Mouse (Mus musculus) right cerebral cortex, adult 18-20 months (tissue): ENCODE measurements at regions not wholly inside any gene's neighbourhood (a gene's known extent, or its start where the extent isn't known, plus 50 kb on each side); places are given as distances from the start of the nearest gene placed in this dataset.
"Not testable (repeated sequence)": the region's sequence is repeated elsewhere in the genome, so short reads cannot be mapped to it uniquely, and the experiment has no call there.

Experiments
- DNase-seq: peaks from one replicate; pipeline ENCODE4 v3.0.0; 2022; ENCODE audit warnings: mixed read lengths

DNA sequence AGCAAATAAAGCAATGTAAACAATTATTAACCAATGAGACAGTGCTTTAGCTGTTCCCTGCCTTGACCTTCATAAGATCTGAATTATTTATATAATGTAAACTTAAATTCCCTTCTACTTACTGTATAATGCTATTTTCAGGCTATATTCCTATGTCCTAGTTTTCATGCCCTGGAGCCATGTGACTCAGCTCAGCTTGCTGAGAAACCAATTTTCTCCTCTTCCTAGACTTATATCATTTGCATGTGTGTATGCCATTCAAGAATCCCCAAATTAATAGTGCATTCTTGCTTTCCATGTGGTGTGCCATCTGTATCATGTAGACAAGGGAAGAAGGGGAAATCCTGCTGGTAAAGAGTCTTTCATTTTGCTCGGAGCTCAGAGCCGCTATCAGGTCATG lies 166.7 kb upstream of the Trim24 start:
- DNase-seq = no peak

- no peak for DNase-seq
These were observed 164.9 kb upstream of the Trim24 start for GRCm38 (mm10) chr6:37705733-37706145.

GRCm38 (mm10) chr6:37707671-37708070 lies 162.9 kb upstream of the Trim24 start:
- not testable (repeated sequence) for DNase-seq

- no peak for DNase-seq
These were observed 158.8 kb upstream of the Trim24 start for GRCm38 (mm10) chr6:37711766-37712165.

GRCm38 (mm10) chr6:37713411-37713810 lies 157.2 kb upstream of the Trim24 start:
- DNase-seq = no peak

DNA sequence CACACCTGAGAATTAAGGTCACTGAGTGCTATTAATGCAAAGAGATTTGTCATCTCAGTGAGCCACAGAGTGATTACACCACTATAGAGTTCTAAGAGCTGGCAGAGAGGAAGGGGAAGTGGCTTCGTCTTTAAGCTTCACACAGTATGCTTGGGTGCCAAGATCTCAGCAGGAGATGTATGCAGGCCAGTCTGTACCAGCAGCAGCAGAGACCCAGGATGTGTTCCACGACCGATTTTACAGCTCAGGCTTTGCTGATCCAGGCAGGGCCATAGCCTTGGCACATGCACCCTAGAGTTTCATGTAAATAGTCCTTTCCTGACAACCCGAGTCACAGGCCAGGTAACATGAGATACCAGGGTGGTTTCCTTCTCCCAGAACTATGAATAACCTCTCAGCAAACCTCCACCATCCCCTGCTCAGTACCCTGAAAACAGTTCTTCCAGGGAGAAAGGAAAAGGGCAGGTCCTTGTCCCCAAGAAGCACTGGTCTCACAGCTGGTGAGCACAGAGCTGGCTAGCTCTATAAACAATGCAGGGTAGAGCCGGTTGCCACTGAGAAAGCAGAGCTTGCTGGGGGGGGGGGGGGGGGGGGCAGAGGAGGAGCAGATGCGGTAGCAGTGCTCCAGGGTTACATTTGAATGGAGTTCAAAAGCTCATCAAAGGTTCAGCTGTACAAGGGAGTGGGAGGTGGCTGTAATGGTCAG lies 156.2 kb upstream of the Trim24 start:
- DNase-seq = no peak

GRCm38 (mm10) chr6:37721736-37722135 lies 148.9 kb upstream of the Trim24 start:
- DNase-seq = no peak

DNA sequence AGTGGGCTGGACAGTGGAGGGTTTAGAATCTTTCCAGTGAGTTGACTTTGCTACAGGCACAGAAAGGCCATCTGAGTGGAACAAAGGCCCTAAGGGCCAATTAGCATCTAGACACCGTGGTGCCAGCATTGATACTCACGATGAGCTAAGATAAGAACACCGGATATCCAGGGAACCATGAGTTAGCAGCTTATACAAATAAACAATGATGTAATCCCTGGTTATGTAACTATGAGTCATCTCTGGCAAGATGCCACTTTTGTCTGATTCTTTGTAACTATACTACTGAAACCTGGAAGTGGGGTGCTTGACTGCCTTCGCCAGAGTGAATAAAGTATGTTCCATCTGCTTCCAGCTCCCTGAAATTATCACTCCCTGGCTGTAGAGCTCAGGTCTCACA lies 147.3 kb upstream of the Trim24 start:
- DNase-seq = peak; percentile 14

DNA sequence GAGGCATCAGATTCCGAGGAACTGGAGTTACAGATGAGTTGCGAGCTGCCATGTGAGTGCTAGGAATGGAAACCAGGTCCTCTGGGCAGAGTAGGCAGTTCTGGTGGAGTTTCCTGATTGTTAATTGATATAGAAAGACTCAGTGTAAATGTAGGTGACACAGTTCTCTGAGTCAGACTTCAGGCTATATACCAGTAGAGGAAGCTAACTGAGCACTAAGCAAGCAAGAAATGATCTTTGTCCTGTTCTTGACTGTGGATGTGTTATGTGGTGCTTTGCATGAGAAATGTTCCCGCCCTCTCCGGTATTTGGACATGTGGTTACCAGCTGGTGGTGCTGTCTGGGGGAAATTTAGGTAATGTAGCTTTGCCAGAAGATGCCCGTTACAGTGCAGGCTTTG lies 146.4 kb upstream of the Trim24 start:
- no peak for DNase-seq

DNA sequence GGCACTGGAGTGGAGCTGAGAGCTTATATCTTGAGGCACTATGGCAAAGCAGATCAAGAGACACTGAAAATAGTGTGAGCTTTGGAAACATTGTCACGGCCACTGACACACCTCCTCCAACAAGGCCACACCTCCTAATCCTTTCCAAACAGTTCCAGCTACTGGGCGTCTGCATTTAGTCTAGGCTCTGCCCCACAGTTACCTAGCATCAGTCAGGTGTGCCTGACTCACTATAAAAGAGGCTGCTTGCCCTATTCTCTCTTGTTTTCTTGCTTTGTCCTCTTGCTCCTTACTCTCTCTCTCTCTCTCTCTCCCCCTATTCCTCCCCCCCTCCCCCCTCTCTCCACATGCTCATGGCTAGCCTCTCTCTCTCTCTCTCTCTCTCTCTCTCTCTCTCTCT lies 142.0 kb upstream of the Trim24 start:
- DNase-seq = no peak

- no peak for DNase-seq
These were observed 141.4 kb upstream of the Trim24 start for GRCm38 (mm10) chr6:37729165-37729564.

GRCm38 (mm10) chr6:37730500-37731239 lies 139.9 kb upstream of the Trim24 start:
- no peak for DNase-seq

GRCm38 (mm10) chr6:37732385-37732784 lies 138.2 kb upstream of the Trim24 start:
- peak; percentile 66 for DNase-seq

DNA sequence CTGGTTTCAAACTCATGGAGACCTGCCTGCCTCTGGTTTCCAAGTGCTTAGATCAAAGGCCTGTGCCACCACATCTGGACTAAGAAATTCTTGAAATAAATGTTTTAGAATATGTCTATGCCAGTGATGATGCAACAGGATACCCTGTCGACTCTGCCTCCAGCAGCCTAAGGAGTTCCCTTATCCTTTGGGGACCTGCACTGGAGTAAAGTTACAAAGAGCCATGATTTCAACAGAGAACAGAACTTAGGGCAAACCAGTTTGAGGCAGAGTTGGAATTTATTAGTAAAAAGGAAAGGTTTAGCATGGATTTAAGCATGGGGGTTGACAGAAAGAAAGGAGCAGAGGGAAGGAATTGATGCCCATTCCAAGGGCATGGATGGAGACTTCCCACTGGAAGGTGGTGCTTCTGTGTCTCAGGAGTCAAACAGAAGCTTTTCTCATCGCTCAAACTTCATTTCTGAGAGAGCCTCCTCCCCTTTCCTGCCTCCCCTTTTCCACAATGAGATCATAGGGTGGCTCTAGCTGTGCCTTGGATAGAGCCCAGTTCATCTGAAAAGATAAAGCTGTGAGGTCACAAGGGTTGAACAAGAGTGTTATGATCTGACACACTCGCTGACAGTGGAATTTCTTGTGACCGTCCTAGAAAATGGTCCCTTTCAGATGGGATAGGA lies 135.2 kb upstream of the Trim24 start:
- no peak for DNase-seq

- no peak for DNase-seq
These were observed 134.7 kb upstream of the Trim24 start for GRCm38 (mm10) chr6:37735962-37736297.

DNA sequence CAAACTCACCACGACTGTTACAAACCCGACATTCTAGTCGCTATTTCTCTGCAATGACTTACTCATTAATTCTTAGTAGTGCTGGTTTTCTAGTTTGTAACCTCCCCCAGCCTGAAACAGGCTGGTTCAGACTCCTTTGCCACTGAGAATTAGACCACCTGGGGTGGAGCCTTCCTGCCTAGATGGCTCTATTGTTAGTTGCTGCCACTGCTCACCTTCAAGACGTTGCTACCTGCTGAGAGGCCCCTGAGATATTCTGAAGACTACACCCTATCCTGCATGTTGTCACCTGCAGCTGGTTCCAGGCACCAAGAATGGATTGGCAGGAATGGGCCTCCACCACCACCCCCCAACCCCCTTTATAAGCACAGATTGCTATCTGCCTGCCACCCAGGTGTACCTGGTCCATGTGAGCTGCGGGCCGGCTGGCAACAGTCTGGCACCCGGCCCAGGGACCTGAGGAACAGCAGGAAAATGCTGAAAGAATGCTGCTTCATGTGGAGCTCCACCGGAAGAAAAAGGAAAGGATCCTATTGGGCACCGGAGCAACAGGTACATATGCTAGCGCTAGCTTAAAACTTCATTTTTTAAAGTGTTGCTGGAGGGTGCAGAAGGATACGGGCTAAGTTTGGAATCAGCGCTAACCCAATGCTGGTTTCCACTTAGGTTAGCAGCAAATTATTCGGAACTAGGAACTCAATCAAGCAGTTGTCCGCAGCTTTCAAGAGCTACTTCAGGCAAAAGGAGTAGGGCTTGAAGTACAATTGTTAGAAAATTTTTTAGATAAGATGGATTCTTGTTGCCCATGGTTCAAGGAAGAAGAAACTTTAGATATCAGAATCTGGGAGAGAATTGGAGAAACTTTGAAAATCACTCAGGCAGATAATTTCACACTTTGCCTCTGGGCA lies 129.4 kb upstream of the Trim24 start:
- DNase-seq = no peak

- DNase-seq = not testable (repeated sequence)
These were observed 128.7 kb upstream of the Trim24 start for GRCm38 (mm10) chr6:37741916-37742315.

GRCm38 (mm10) chr6:37744679-37745078 lies 125.9 kb upstream of the Trim24 start:
- DNase-seq = no peak

- no peak for DNase-seq
These were observed 125.1 kb upstream of the Trim24 start for GRCm38 (mm10) chr6:37745393-37746100.

- DNase-seq = not testable (repeated sequence)
These were observed 122.8 kb upstream of the Trim24 start for GRCm38 (mm10) chr6:37747793-37748192.

DNA sequence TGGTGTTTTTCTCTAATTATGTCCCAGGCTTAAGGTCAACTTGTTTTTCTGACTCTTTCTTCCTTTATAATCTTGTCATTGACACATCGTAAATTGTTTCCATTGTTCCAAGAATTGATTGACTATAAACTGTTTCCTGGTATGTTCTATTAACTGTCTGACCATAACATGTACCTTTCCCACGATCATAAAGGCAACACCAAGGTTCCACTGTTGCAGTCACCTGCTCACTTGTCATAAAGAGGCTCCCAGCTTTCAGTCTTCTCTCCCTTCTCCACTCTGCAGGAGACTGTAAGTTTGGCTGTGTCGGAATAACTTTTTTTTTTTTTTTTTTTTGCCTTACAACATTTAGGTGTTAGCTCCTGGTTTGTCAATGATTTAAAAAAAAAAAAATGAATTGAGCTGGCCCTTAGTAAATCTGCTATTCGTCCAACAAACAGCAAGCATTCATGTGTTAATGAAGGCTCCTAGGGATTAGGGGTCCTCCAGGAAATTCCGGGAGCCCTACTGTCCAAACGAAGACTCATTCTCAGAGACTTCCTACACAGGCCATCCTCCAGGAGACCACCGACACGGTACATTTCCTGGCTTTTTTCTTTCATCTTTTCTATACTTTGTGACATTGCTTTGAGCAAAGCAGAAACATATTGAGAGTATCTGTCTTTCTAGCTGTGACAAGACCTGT lies 122.2 kb upstream of the Trim24 start:
- no peak for DNase-seq

DNA sequence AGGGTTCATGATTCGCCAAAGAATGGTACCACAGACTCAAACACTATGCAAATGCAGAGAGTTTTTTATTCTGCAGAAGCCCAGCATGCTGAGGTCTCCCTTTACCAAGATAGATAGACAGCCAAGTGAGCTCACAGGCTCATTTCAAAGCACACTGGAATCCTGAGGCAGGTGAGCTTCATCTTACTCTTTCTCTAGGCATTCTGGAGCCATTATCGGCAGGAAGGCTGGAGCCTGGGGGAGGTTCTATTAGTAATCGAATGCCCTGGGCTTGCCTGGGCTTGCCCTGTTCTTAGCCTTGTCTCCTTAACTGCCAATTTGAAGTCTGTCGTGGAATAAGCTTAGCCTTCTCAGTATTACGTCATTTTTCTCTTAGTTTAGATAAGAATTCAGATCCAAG lies 121.6 kb upstream of the Trim24 start:
- DNase-seq = no peak
